ENCODE assay signal across 34 mouse cellular contexts in the genomic region with DNA sequence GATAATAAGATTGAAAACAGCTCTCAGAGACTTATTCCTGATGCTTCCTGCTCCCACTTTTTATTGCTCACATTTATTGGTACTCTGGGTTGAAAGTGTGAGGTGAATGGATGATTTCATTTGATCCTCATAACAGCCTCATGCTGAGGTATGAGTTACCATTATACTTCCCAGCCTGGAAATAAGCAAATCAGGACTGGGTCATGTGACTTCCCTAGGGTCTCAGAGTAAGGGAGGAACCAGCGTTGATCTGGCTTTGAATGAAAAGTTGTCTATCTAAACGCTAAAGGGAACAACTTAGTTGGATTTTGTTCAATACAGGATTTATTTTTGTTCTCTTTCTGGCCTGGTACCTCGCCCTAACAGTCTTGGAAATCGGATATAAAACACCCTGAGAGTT.
"Had no signal": no experiment of that assay in that cellular context is flagged by ENCODE, and none has a peak within 500 bp of the region (broad histone marks: within the 10 kb centered on the region; RNA-seq: fewer than 3 reads in every experiment).

No protein-coding gene starts in this region.

- H3K36me3 ChIP-seq: heart, embryonic 10.5 days; heart, embryonic 12.5 days; heart, embryonic 13.5 days; heart, embryonic 15.5 days; hindbrain, embryonic 10.5 days; hindbrain, embryonic 12.5 days; hindbrain, embryonic 13.5 days; hindbrain, embryonic 15.5 days; intestine, embryonic 15.5 days; kidney, embryonic 15.5 days had no signal

- H3K27me3 ChIP-seq: heart, embryonic 12.5 days; heart, embryonic 13.5 days; heart, embryonic 15.5 days; hindbrain, embryonic 12.5 days; hindbrain, embryonic 13.5 days; hindbrain, embryonic 15.5 days; intestine, embryonic 15.5 days; kidney, embryonic 15.5 days had no signal

- H3K4me1 ChIP-seq: heart, embryonic 10.5 days; heart, embryonic 12.5 days; heart, embryonic 13.5 days; heart, embryonic 15.5 days; hindbrain, embryonic 10.5 days; hindbrain, embryonic 12.5 days; hindbrain, embryonic 13.5 days; hindbrain, embryonic 15.5 days had no signal

- DNase-seq: heart, postnatal 10 days; heart, postnatal 14 days; heart, postnatal 4 days; kidney, adult 11 months; kidney, adult 18-20 months; kidney, adult 2 months; kidney, adult 8-10 months; kidney, adult 9 months; kidney, postnatal 10 days; kidney, postnatal 14 days; kidney, postnatal 25 days; kidney, postnatal 36 days; kidney, postnatal 4 days; layer of hippocampus, adult 9-11 months; layer of hippocampus, postnatal 36 days had no signal

- H3K27ac ChIP-seq: heart, embryonic 10.5 days; heart, embryonic 13.5 days; heart, embryonic 15.5 days; hindbrain, embryonic 10.5 days; hindbrain, embryonic 12.5 days; hindbrain, embryonic 13.5 days; hindbrain, embryonic 14.5 days; hindbrain, embryonic 15.5 days; hindbrain, postnatal 0 days; intestine, embryonic 15.5 days; kidney, embryonic 15.5 days; kidney, postnatal 0 days; layer of hippocampus, adult 2 months; left cerebral cortex, adult 2 months had no signal

- H3K4me2 ChIP-seq: heart, embryonic 11.5 days; heart, embryonic 12.5 days; heart, embryonic 13.5 days; heart, embryonic 15.5 days; hindbrain, embryonic 12.5 days; hindbrain, embryonic 13.5 days; hindbrain, embryonic 14.5 days; hindbrain, embryonic 15.5 days; intestine, embryonic 15.5 days; kidney, embryonic 15.5 days had no signal

- ATAC-seq: hindbrain, embryonic 16.5 days; hindbrain, postnatal 0 days; intestine, embryonic 15.5 days; intestine, embryonic 16.5 days; intestine, postnatal 0 days had no signal

- H3K9me3 ChIP-seq: heart, embryonic 10.5 days; heart, embryonic 12.5 days; heart, embryonic 13.5 days; heart, embryonic 15.5 days; hindbrain, embryonic 10.5 days; hindbrain, embryonic 12.5 days; hindbrain, embryonic 13.5 days; hindbrain, embryonic 15.5 days; intestine, embryonic 15.5 days; kidney, embryonic 15.5 days had no signal

- H3K9ac ChIP-seq: heart, embryonic 12.5 days; heart, embryonic 13.5 days; heart, embryonic 15.5 days; hindbrain, embryonic 12.5 days; hindbrain, embryonic 13.5 days; hindbrain, embryonic 14.5 days; hindbrain, embryonic 15.5 days; intestine, embryonic 15.5 days; kidney, embryonic 15.5 days had no signal

- H3K4me3 ChIP-seq: heart, embryonic 10.5 days; heart, embryonic 12.5 days; heart, embryonic 13.5 days; heart, embryonic 15.5 days; hindbrain, embryonic 10.5 days; hindbrain, embryonic 12.5 days; hindbrain, embryonic 13.5 days; hindbrain, embryonic 15.5 days; intestine, embryonic 15.5 days; kidney, embryonic 15.5 days; layer of hippocampus, adult 2 months; left cerebral cortex, adult 2 months had no signal
